Mouse (Mus musculus): ENCODE measurements around the gene Tmem205. TPM values are rescaled to one million over a fixed set of nuclear protein-coding genes. Genes with fewer than 3 reads are reported as not detected.

The Tmem205 gene
- polyA plus RNA-seq, 1 experiment from 2014 or later, result 33.3 TPM

DNA sequence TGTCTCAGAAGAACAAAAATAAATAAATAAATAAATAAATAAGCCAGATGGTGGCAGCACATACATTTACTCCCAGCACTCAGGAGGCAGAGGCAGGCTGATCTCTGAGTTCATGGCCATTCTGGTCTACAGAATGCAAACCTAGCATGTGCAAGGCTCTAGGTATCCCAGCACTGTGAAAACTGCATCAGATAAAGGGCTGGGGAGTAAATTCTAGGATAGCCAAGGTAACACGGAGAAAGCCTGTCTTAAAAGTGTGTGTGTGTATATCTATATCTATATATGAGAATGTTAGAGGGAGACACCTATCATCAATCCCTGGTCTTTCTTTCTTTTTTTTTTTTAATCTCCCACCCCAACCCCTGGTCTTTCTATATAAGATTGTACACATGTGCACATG is 1.9 kb downstream of the Tmem205 start:
- 100% methylated on average over 1 of the region's 1 CpGs for WGBS
- no peak overlapping the region for H3K4me2 ChIP-seq

DNA sequence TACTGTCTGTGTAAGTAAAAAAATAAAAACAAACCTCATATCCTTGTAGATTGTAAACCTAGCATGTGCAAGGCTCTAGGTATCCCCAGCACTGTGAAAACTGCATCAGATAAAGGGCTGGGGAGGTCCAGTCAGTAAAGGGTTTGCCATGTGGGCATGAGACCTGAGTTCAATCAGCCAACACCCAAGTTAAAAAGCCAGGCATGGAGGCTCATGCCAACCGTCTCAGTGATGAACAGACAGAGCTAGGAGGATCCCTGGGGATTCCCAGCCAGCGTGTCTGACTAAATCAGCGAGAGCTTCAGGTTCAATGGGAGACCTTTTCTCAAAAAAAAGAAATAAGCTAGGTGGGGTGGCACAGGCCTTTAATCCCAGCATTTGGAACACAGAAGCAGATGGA is 2.3 kb downstream of the Tmem205 start:
- no peak overlapping the region for H3K27ac ChIP-seq
- H3K9me3 ChIP-seq, result no peaks in the 10 kb centered on the region
- H3K36me3 ChIP-seq (replicated peaks), result peaks cover 4% of the 10 kb centered on the region
- H3K9ac ChIP-seq, result no peak overlapping the region
- H3K4me3 ChIP-seq (replicated peaks), result no peak overlapping the region
- WGBS, result 96% methylated on average over 3 of the region's 3 CpGs
- peaks cover 16% of the 10 kb centered on the region for H3K4me1 ChIP-seq
- no peak for ATAC-seq (ENCODE audit: low FRiP score)
- H3K4me2 ChIP-seq, result no peak overlapping the region
- no peaks in the 10 kb centered on the region for H3K27me3 ChIP-seq

More for the DNA sequence above, 1.9 kb downstream of the Tmem205 start:
- peaks cover 16% of the 10 kb centered on the region for H3K4me1 ChIP-seq
- H3K27me3 ChIP-seq, result no peaks in the 10 kb centered on the region
- H3K36me3 ChIP-seq (replicated peaks), result peaks cover 4% of the 10 kb centered on the region
- no peak overlapping the region for H3K9ac ChIP-seq
- H3K4me3 ChIP-seq (replicated peaks), result no peak overlapping the region
- no peak overlapping the region for H3K27ac ChIP-seq
- no peaks in the 10 kb centered on the region for H3K9me3 ChIP-seq
- no peak for ATAC-seq (ENCODE audit: low FRiP score)

DNA sequence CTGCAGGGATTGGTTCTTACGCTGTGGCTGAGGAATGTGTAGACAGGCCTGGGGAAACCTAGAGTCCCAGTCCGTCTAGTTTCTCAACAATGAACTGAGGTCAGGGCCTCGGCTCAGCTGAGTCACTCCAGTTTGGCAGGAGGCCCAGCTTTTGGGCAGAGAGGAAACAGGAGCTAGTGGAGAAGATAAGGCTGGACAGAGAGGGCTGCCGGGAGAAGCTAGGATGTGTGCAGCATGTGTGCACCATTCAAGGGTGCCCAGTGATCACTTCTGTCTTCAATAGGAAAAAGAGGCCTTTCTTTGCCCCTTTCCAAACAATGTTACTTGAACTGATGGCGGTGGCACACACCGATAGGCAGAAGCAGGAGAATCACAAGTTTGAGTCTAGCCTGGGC is 3.3 kb downstream of the Tmem205 start:
- H3K9me3 ChIP-seq, result no peaks in the 10 kb centered on the region
- H3K4me2 ChIP-seq, result no peak overlapping the region
- no peak overlapping the region for H3K27ac ChIP-seq
- peaks cover 4% of the 10 kb centered on the region for H3K36me3 ChIP-seq (replicated peaks)
- no peak overlapping the region for H3K9ac ChIP-seq
- peaks cover 16% of the 10 kb centered on the region for H3K4me1 ChIP-seq
- H3K27me3 ChIP-seq, result no peaks in the 10 kb centered on the region
- 85% methylated on average over 6 of the region's 6 CpGs for WGBS
- no peak overlapping the region for H3K4me3 ChIP-seq (replicated peaks)
- ATAC-seq (ENCODE audit: low FRiP score), result no peak

DNA sequence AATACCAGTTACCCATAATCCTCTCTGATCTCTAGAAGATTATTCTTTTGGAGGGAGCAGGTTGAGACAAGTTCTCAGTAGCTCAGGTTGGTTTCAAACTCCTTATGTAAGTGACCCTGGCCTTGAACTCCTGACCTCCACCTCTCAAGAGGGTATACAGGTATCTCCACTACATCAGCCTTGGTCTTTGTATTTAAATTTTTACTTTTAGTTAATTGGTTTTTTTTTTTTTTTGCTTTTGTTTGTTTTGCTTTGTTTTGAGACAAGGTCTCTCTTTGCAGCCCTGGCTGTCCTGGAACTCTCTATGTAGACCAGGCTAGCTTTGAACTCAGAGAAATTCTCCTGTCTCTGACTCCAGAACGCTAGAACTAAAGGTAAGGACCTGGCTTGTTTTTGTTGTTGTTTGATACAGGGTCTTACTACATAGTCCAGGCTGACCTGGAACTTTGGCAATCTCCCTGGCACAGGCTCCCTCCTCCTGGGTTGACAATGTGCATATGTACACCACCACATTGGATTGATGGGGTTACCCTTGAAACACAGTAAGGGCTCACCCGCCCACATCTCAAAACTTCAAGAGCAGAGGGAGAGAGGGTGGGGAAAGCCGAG is 3.8 kb downstream of the Tmem205 start:
- Histone ChIP-seq H3K27me3 (no peaks in the 10 kb centered on the region), H3K9me3 (no peaks in the 10 kb centered on the region), H3K4me3 (replicated peaks) (no peak overlapping the region), H3K36me3 (replicated peaks) (peaks cover 4% of the 10 kb centered on the region), H3K27ac (no peak overlapping the region), H3K9ac (no peak overlapping the region), H3K4me2 (no peak overlapping the region), H3K4me1 (peaks cover 16% of the 10 kb centered on the region)
- WGBS, result 87% methylated on average over 3 of the region's 3 CpGs
- no peak for ATAC-seq (ENCODE audit: low FRiP score)

DNA sequence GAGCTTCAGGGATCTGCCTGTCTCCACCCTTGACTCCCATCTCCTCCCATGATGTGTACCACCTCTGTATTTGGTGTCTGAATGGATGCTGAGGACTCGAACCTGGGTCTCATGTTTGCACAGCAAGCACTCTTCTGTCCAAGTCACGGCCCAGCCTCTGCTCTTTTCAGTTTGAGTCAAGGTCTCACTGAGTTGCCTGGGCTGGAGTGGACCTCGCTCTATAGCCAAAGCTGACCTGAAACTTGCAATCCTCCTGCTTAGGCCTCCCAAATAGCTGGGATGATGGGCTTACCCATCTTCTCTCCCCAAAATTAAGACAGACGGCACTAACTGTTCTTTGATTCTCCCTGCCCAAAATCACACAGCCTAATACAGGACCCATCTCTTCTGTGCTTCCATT is 4.3 kb downstream of the Tmem205 start:
- Histone ChIP-seq H3K4me2 (no peak overlapping the region), H3K9ac (no peak overlapping the region), H3K27ac (no peak overlapping the region), H3K4me1 (peaks cover 21% of the 10 kb centered on the region), H3K36me3 (replicated peaks) (peaks cover 4% of the 10 kb centered on the region), H3K27me3 (no peaks in the 10 kb centered on the region), H3K4me3 (replicated peaks) (no peak overlapping the region), H3K9me3 (no peaks in the 10 kb centered on the region)
- ATAC-seq (ENCODE audit: low FRiP score), result no peak
- WGBS, result 86% methylated on average over 4 of the region's 4 CpGs

DNA sequence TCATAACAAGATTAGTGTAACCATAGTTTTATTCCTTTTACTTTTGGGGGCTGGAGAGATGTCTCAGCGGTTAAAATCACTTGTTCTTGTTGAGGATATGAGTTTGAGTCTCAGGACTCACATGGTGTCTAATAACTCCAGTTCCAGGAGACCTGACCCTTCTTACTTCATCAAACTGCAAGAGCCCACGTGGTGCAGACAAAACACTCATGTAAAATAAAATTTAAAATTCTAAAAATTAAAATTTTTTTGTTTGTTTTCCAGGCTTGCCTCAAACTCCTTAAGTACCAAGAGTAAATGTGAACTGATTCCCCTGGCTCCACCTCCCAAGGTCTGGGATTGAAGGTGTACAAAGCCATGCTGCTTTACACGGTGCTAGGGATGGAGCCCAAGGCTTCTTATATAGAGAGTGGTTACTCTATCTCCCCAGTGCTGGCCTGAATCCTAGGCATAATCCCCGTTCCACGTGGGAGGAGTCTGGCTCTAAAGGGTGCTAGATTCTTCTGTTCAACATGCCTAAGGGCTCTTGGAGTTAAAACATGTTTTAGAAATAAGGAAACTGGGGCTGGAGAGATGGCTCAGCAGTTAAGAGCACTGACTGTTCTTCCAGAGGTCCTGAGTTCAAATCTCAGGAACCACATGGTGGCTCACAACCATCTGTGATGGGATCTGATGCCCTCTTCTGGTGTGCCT is 8.5 kb downstream of the Tmem205 start:
- WGBS, result 24% methylated on average over 5 of the region's 5 CpGs
- Histone ChIP-seq H3K9ac (no peak overlapping the region), H3K27ac (no peak overlapping the region), H3K4me3 (replicated peaks) (0 out of 2 replicates have a peak overlapping the region, but pooled peaks have one; percentile 62), H3K4me2 (peak overlapping the region; percentile 96), H3K9me3 (no peaks in the 10 kb centered on the region), H3K36me3 (replicated peaks) (no peaks in the 10 kb centered on the region; the same call in 1 of the 2 replicates), H3K4me1 (peaks cover 11% of the 10 kb centered on the region), H3K27me3 (peaks cover 29% of the 10 kb centered on the region)
- ATAC-seq (ENCODE audit: low FRiP score), result no peak

DNA sequence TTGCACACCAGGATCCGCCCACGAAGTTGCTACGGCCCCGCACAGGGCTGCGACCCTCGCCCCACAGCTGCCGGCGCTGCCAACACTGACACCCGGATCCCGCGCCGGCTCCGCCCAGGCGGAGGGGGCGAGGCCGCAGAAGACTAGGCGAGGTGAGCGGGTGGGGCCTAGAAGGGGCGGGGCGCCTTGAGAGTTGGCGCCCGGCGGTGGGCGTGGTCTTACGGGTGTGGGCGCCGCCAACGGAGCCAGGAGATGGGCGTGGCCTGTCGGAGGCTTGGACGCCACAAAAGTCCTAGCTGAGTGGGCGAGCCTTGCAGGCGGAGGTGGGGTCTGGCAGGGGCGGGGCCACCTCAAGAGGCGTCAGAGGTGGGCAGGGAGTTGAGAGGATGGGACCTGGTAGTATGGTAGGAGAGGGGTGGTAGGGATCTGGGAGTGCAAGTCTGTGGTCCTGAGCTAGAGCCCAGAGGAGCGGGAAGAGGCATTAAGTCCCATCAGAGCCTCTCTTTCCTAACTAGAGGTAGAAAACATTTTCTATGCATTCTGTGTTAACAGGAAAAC is 9.2 kb downstream of the Tmem205 start, which contains the start of gene Rab3d:
TSS of gene Rab3d (minus strand) at position 158 of the 558 bp plus-strand sequence.
- H3K27ac ChIP-seq, result peak within 1 kb of the TSS; percentile 43

DNA sequence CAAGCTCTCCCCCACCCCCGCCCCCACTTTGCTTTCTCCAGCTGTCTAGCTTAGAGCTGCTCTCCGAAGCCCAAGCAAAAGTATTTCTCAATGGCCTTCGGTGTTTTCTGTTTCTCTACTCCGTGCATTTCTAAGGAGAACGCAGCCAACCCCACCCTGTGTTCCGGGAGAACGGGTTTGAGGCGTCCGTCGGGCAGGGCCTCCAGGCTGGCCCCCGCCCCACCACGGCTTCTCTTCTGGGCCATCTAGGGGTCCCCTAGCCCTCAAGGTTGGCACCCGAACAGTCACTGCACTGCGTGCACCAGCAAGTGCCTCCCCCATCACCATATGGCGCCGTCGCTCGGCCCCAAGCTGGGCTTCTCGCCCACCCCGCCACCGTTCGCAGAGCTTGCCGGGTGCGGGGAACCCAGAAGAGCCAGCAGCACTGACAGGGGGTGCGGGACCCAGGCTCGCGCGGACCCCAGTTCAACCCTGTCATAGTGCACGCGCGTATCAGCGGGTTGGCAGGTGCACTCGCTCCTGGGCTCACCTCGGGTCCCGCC is 9.8 kb downstream of the Tmem205 start:
- ATAC-seq (ENCODE audit: low FRiP score), result no peak; the same call in 1 of the 2 replicates
- Histone ChIP-seq H3K27ac (peak overlapping the region; percentile 39), H3K9ac (peak overlapping the region; percentile 66), H3K27me3 (peaks cover 29% of the 10 kb centered on the region), H3K4me1 (peaks cover 11% of the 10 kb centered on the region), H3K9me3 (no peaks in the 10 kb centered on the region), H3K4me2 (peak overlapping the region; percentile 96), H3K36me3 (replicated peaks) (no peaks in the 10 kb centered on the region; the same call in 1 of the 2 replicates), H3K4me3 (replicated peaks) (peak overlapping the region; percentile 62)
- 2% methylated on average over 35 of the region's 35 CpGs for WGBS

More for the DNA sequence above, 9.2 kb downstream of the Tmem205 start, which contains the start of gene Rab3d:
- Histone ChIP-seq H3K36me3 (replicated peaks) (no peaks in the 10 kb centered on the region; the same call in 1 of the 2 replicates), H3K9me3 (no peaks in the 10 kb centered on the region), H3K27me3 (peaks cover 29% of the 10 kb centered on the region), H3K4me3 (replicated peaks) (peak within 1 kb of the TSS; percentile 62), H3K4me1 (peaks cover 11% of the 10 kb centered on the region), H3K4me2 (peak within 1 kb of the TSS; percentile 96), H3K9ac (peak within 1 kb of the TSS; percentile 66)
- peak; percentile 94 for ATAC-seq (ENCODE audit: low FRiP score)
- WGBS, result under 1% methylated on average over 36 of the region's 36 CpGs

DNA sequence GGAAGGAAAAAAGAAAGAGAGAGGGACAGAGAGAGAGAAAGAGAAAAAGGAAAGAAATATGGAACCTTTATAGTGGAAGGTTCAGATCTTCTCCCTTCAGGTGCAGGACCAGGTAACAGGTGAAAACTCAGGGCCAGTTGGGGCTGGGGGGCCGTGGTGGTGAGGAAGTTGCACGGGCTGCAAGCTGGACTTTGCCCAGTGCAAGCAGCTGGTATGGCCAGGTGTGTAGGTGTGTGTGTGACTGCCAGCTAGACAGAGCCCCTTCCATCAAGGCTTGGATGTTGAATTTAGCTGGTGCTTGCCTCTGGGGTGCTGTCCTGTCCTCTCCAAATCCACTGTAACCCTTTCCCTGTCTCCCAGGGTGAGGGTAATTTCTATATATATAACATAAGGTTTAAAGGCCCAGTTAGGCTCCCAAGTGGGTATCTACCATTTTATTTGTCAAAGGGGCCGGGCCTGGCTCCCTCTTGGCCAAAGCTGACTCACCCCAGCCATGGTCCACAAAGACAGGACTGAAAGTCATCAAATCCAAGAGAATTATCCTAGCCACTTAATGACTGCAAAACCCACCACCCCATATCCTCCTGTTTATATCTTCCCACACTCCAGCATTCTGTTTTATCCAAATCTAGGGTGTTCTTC is 10.4 kb downstream of the Tmem205 start:
- Histone ChIP-seq H3K4me1 (peaks cover 11% of the 10 kb centered on the region), H3K4me3 (replicated peaks) (peak overlapping the region; percentile 62), H3K9me3 (no peaks in the 10 kb centered on the region), H3K36me3 (replicated peaks) (no peaks in the 10 kb centered on the region; the same call in 1 of the 2 replicates), H3K4me2 (peak overlapping the region; percentile 96), H3K27me3 (peaks cover 29% of the 10 kb centered on the region), H3K27ac (no peak overlapping the region), H3K9ac (peak overlapping the region; percentile 66)
- ATAC-seq (ENCODE audit: low FRiP score), result no peak
- 58% methylated on average over 3 of the region's 3 CpGs for WGBS

DNA sequence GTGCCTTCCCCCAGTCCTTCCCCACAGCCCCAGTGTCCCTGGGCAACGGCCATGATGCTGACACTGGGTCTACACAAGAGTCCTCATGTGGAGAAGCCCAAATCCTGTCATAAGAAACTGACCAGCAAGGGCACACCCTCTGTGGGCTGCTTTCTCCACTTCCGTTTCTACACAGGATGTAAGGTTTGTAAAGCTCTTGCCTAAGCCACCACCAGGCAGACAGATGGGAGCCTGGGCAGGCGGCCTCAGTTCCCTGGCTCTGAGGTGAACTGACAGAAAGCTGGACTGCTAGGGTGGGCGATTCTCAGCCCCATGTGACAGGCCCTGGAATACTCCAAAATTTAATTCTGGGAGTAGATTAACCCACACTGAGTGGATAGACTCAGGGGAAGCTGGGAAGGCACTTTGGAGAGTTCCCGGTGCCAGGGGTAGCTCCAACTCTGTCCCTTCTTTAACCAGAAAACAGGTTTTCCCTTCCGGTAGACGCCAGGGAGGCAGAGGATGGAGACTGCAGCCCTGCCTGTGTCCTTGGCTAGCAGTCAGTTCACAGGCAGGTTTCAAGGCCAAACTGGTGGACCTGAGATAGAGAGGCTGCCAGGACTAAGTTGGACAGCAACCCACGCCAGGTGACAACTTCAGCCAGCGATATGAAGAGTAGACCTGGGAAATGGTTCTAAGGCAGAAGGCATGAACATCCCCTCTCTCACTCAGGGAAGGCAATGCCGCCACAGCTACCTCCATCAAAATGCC is 17.7 kb downstream of the Tmem205 start:
- 79% methylated on average over 10 of the region's 10 CpGs for WGBS
- H3K9ac ChIP-seq, result no peak overlapping the region
- no peak overlapping the region for H3K27ac ChIP-seq
- H3K9me3 ChIP-seq, result no peaks in the 10 kb centered on the region
- H3K4me1 ChIP-seq, result no peaks in the 10 kb centered on the region
- peaks cover 5% of the 10 kb centered on the region for H3K27me3 ChIP-seq
- no peak overlapping the region for H3K4me2 ChIP-seq
- no peaks in the 10 kb centered on the region for H3K36me3 ChIP-seq (replicated peaks)
- no peak overlapping the region for H3K4me3 ChIP-seq (replicated peaks)
- ATAC-seq (ENCODE audit: low FRiP score), result no peak

DNA sequence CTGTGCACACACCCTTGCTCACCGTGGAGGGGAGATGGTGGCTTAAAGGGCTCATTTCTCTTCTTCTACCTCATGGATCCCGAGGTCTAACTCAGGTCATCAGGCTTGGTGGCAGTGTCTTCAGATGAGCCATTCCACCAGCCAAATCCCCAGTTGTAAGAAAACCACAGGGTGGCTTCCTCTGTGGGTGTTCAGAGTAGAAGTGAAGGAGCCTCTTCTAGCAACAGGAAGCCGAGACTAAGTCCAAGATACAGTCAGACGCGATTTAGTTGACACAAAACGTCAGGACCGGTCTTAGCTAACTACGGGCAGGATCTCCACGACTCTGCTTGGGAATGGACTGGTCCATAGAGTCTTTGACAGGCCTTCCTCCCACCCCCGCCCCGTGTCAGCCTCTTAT is 19.1 kb downstream of the Tmem205 start:
- no peaks in the 10 kb centered on the region for H3K9me3 ChIP-seq
- WGBS, result 78% methylated on average over 11 of the region's 11 CpGs

More for the DNA sequence above, 19.1 kb downstream of the Tmem205 start:
- ATAC-seq (ENCODE audit: low FRiP score), result no peak
- Histone ChIP-seq H3K4me1 (no peaks in the 10 kb centered on the region), H3K9ac (no peak overlapping the region), H3K4me3 (replicated peaks) (no peak overlapping the region), H3K4me2 (no peak overlapping the region), H3K36me3 (replicated peaks) (no peaks in the 10 kb centered on the region), H3K27ac (no peak overlapping the region), H3K27me3 (peaks cover 13% of the 10 kb centered on the region)
